Mouse (Mus musculus): ENCODE measurements around the gene Lrrc25.

Gene Lrrc25

DNA sequence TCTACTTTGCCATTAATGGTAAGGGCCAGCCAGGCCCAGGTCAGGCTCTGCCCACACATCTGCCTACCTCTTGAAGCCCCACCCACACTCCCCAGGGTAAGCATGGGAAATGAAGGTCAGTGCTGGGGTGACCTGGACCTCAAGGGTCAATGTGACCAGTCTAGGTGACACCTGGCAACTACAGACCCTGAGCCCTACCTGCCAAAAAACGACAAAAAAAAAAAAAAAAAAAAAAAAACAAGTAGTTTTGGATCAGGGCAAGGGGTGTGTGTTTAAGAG, 32.1 kb downstream of the Lrrc25 start:
- DNase-seq (ENCODE audit: low spot score) = no peak

DNA sequence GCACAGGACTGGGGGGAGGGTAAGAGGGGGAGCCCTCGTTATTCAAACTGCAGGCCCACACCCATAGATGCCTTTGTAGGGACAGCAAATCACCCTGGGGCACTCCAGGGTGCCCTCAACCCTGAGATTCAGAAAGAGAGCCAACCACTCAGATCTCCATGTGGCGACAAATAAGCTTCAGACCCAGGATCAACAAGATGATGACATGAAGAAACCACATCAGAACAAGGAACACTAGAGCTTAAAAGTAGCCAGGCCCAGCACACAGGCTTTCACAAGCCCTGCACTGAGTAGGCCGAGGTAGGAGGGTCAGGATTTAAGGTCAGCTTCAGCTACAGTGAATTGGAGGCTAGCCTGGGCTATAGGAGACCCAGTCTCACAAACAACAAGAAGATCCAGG, 33.0 kb downstream of the Lrrc25 start:
- no peak for DNase-seq (ENCODE audit: low spot score)

DNA sequence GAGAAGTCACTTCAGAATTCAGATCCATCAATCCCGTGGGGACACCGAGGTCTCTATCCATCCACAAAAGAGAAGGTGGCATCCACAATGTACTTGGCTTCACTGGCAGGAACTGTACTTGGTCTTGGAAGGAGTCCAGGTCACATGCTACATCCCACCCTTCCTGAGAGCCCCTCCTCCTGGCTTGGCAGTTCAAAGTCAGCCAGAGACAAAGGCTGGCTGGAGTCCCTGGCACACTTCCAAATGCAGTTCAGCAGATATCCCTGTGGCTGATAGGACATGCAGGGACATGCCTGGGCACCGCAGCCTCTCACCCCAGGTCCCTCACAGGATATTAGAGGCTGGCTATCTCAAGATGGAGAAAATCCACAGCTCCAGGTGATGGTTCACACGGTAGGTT, 33.4 kb downstream of the Lrrc25 start:
- peak; percentile 31 for DNase-seq (ENCODE audit: low spot score)

DNA sequence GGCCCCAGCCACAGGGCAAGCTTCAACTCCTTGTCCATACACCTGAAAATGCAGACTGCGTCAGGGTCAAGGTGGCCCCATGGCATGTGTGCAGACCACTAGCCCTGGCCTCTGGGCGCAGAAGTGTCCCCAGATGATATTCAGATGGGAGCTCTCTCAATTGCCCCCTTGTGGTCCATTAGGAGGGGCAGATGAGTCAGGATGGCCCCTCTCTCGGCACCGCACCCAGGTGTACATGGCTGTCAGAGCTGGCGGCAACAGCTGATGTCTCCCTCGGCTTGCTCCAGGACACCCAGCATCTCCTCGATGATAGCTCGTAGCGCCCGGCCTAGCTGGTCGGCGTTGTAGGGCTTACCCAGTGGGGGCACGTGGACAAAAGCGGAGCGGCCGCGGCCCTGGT, 34.4 kb downstream of the Lrrc25 start:
- DNase-seq (ENCODE audit: low spot score) = no peak

DNA sequence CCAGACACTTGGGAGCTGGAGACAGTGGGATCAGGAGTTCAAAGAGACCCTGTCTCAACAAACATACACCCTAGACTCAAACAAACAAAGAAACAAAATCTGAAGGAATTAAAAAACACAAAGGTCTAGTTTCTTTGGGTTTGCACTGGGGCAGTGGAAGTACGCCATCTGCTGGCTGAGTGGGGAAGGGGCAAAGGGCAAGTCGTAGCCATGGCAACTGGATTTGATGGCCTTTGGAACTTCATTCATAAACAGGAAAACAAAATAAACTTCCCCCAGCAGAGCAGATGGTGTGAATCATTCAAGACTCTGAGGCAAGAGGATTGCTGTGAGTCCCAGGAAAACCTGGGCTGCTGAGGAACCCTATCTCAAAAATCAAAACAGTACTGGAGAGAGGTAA, 37.3 kb downstream of the Lrrc25 start:
- peak; percentile 39 for DNase-seq (ENCODE audit: low spot score)

DNA sequence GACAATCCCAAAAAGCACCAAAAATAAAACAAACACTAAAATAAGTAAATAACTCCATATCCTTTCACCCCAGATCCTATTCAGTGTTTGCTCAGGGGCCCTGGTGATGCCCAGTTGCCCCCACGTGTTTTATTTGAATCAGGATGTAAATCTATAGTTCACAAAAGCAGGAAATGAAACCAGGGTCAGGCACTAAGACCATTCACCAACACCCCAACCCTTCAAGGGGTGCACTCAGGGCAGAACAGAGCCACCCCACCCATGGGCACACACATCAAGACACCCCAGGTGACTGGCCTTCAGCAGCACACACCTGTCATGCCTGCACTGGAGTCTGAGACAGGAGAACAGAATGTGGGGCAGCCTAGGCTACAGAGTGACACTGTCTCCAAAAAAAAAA, 38.2 kb downstream of the Lrrc25 start:
- DNase-seq (ENCODE audit: low spot score) = no peak

DNA sequence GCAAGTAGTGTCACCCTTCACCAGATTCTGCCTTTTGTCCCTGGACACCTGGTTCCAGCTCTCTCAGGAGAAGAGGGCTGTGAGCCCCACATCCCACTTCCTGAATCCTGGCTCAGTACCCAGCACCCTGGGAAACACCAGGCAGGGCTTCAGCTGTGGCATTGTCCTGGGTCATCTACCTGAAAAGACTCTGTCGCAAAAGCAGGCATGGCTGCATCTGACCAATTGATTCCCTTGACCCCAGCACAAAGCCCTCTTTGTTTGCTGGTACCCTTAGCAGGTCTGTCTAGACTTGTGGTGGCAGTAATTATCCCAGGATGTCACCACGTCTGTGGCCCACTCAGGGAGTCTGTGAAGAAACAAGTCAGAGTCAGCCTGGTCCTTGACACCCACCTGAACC, 39.5 kb downstream of the Lrrc25 start:
- DNase-seq (ENCODE audit: low spot score) = no peak

DNA sequence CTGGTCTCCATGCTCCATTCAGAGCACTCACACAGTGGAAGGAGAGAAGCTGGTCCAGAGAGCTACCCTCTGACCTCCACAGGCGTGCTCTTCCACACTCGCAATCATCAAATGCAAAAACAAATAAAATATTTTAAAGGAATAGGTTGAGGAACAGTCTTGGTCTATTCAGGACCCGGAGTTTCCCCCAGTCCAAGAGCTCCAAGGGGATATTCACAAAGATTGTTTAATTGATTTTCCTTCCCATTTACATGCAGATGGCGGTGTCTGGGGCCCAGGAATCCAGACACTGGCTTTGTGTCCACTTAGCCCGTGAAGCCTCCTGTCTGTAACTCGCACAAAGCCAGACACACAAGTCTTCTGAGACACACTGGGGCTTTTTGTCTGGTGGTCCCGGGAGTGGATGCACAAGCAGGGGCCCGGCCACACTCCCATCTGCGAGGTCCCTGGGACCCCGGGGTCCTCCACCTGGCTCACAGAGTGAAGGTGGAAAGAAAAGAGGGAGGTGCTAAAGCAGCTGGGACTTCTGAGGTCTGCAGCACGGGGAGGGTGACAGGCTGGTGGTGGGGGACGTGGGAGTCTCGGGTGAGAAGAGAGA, 40.3 kb downstream of the Lrrc25 start:
- DNase-seq (ENCODE audit: low spot score) = no peak

DNA sequence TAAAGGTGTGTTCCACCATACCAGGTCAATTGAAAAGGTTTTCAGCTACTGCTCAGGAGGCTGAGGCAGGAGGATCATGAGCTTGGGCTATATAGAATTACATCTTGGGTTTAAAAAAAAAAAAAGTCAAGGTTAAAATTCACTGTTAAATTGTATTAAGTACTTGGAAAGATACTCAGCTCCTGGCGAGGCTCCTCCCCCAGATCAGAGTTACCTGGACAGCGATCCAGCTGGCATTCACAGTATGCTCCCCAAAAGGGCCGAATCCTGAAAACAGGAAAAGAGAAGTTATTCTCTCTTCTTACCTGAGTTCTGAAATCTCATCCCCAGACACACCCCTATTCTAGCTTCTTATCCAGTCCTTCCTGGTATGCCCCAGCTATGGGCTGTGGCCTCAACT, 41.3 kb downstream of the Lrrc25 start:
- no peak for DNase-seq (ENCODE audit: low spot score)

DNA sequence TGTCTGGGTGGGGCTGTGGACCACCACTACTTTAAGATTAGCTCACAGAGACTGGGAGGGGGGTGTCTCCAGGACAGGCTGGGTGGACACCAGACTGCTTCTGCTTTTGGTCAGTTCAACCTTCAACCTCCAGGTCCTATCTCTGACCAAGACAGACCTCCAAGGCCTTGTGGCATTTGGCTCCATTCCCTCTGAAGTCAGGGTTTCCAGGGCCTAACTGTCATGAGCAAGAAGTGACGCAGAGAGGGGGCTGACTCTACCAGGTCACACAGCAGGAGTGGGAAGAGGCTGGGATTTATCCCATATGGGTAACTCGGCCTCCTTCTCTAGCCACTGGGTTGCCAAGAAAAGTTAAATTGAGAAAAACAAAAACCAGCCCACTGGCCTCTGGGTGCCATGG, 41.8 kb downstream of the Lrrc25 start:
- no peak for DNase-seq (ENCODE audit: low spot score)

DNA sequence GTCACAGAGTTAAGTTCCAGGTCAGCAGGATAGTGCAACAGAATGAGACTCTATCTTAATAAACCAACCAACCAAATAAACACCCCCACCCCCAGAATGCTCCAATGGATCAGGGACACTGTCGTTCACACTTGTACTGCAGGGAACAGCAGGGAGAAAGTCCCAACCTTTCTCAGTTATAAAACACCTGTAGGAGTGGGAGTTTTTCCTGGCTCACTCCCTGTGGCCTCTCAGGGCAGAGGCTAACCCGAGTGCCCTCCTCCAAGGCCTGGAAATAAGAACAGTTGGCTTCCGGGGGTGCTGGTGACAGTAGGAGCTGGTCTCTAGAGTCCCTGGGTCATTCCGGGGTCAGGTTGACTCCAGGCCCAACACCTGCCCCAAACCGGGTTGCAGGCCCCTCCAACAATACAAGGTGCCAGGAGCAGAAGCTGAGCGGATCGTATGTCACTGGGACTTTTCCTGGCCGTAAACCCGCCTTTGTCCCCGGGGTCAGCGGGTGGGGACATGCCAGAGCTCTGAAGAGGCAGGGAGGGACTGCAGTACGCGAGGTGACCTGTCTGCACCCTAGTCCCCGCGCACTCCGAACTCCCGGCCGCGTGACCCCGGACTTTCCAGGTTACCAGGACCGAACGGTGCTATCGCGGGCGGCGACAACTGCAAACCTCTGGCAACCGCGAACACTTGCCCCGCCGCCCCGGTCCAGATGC, 43.1 kb downstream of the Lrrc25 start:
- no peak for DNase-seq (ENCODE audit: low spot score)

DNA sequence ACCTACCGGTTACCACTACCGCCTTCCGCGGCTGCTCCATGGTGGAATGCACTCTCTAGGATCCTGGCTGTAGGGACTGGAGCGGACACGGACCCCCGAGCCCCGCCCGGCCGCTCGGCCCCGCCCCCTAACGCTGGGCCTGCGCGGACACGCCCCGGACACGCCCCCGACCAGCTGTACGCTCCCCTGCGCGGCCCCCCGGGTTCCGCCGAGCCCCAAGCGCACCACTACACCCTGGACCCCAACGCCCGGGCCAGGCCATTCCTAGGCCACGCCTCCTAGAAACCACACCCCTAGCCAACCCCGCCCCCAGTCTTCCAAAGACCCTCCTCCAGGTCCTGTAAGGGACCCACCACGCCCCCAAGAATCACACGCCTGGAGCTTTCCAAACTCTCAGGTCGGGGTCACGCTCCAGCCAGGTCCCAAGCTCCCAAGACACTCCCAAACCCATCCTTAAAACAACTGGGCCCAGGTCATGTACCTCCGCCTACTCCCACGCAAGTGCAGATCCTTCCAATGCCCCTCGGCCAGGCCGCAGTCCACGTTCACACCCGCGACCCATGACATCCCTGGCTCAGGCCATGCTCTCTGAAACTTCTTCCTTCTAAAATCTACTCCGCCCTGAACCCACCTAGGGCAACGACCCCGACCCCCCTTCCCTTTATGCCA, 43.8 kb downstream of the Lrrc25 start:
- peak; percentile 68 for DNase-seq (ENCODE audit: low spot score)

DNA sequence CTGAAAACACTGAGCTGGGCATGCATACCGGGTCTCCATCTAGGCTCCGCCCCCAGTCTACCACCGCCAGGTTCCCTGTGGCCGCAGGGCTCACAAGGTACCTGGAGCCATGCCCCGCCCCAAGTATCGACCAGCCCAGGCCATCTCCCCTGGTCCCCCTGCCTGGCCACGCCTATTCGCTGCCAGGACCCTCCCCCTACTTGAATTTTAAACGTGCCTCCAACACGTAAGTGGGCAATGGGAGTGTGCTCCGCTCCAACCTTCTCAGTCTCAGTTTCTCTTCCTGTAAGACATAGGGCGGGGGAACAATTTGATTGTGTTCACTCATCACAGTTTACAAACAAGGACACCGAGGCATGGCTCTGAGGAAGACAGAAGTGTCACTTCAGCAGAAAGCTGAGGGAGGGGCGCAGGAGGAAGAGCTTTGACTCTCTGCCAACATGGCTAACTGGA, 44.3 kb downstream of the Lrrc25 start, which contains the start of gene Pgpep1:
Pgpep1 (minus strand) TSS at position 116 of the 453 bp plus-strand sequence.
- DNase-seq (ENCODE audit: low spot score) = no peak

DNA sequence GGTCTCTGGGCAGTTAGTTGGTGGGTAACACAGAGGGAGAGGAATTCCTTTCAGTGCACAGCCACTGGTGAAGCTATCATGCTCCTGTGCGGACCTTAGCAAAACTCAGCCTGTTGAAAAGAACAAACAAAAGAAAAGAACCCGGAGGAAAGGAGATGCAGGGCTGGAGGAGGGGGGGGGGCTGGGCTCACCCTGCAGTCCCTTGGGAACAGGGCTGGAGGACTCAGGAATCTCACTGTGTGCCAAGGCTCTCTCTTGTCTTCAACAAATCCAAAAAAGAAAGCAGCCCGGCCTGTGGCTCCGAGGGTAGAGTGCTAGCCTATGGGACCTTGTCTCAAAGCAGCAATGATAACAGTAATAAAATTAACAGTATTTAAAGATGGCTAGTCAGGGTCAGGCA, 47.7 kb downstream of the Lrrc25 start:
- no peak for DNase-seq (ENCODE audit: low spot score)

DNA sequence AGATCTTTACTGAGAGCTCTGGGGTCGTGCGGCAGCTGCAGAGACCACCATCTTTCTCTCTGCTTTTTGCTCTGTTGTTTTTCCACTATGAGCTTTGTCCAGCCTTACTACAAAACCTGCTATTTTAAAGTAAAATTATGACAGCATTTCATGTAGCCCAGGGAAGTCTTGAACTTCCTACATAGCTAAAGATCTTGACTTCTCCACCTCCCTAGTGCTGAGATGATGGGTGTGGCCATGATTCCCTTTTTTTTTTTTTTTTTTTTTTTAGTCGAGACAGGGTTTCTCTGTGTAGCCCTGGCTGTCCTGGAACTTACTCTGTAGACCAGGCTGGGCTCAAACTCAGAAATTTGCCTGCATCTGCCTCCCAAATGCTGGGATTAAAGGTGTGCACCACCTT, 48.7 kb downstream of the Lrrc25 start:
- no peak for DNase-seq (ENCODE audit: low spot score)

DNA sequence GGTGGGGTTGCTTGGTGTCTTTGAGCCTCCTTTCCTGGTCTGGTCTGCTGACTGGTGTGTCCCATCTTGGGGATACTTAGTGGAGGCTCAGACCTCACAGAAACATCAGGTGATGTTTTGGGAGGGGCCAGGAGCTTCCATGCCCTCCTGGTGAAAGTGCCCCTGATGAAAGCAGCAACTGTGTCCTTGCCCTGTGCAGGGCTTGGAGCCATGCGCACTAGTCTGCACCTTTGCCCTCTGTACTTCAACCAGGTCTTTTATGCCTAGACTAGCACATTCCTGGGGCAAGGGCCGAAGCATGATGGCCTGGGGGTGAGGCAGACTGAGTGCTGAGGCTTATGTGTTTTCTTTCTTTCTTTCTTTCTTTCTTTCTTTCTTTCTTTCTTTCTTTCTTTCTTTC, 49.6 kb downstream of the Lrrc25 start:
- DNase-seq (ENCODE audit: low spot score) = no peak

DNA sequence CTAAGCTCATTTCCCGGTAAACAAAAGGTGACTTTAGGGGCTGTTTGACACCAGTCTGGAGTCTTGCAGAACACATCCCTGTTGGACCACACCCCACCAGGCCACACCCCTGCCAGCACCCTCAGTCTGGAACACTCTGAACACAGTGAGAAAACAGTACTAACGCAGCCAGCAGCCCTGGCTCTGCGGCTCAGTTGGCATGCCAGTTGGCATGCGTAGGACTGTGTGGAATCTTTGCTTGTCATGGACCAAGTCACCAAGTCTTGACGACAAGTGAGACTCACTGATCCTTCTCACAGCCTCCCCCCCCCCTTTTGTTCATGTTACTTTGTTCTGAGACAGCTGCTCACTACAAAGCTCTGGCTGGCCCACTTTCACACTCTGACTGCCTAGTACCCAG, 51.1 kb downstream of the Lrrc25 start:
- no peak for DNase-seq (ENCODE audit: low spot score)
